Mouse (Mus musculus) heart, postnatal 0 days (tissue): Measurements from ENCODE around the gene Ston2.

Experiments used
- CTCF ChIP-seq: IDR thresholded peaks from 2 replicates; pipeline ENCODE4 v1.5.1; 2016; ENCODE audit warnings: antibody characterized with exemption, control low read depth, low read depth
- EP300 ChIP-seq: IDR thresholded peaks from 2 replicates; pipeline ENCODE4 v1.6.1; 2016; ENCODE audit warnings: antibody characterized with exemption, low read depth

DNA sequence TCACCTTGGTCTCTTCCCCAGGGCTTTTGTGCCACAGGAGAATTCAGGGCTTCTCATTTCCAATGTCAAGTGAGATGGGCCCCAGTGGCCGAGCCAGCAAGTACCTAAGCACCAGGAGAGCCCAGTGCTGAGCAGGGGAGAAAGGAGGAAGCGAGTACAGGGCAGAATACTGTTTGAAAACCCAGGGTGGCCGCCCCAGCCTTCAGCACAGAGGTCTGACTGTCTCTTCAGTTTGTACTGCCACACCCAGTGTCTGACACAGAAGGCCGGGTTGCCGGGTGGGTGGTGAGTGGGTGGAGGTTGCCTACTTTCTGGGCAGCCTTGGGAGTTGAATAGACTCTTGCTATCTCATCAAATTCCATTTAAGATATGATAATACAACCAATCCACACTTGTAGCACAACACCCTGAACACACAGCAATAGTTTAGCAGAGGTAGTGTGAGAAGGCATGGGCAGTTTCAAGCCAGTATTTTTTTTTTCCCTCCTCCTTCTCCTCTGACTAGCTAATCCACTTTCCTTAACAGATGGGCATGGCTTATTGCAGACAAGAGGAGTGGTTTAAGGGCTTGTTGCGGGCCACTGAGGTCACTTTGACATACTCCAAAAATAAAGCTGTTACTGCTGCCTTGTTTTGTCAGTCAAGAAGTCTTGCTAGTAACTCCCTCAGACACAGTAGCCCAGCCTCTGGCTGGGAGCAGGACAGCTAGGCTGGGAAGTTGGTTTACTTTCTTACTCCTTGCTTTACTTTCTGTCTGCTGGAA, 142.6 kb downstream of the Ston2 start:
- no peak for TF ChIP-seq CTCF
- TF ChIP-seq EP300 = no peak
